Mouse (Mus musculus): ENCODE data around the gene Zfp414. TPM values are rescaled to one million over a fixed set of nuclear protein-coding genes. Genes with fewer than 3 reads are reported as not detected.

Zfp414 gene
- polyA plus RNA-seq (2015; fragmentation: Nextera tagmentation; extraction: Ambion mirVana) = 68.1 and 75.1 TPM in 2 replicates

DNA sequence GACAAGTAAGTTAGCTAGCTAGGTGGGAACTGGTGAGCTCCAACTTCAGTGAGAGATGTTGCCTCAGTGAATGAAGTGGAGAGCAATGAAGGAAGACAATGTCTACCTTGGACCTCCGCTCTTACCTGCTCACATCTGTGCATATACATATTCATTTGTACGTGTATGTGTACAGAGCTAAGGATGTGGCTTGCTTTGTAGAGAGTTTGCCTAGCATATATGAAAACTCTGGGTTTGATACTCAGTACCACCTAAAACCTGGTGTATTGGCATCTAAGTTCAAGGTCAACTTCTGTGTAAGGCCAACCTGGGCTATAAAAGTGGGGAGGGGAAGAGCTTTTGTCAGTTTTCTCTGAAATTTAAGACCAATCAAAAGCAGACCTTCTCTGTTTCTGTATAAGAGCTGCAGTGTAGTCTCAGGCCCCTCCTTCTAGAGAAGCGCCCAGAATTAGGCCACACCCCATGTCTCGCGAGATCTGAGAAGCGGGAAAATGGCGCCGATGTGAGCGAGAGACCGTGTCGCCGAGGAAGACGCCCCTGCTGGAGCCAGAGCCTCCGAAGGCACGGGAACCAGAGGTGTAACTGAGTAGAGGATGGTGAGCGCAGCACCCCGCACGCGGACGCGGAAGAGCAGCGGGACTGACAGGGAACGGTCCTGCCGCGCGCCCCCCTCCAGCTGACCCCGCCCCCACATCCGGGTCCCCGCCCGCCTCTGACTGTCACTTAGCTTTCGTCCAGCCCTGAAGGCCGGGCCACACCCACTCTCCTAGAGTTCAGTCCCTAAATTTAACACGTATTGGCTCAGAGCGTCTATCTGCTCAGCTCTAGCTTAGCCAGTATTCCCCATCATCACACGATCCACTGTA lies at the start of gene Zfp414:
Zfp414 (plus strand) TSS at position 470 of the 866 bp plus-strand sequence.
- Histone ChIP-seq H3K36me3 (ENCODE audit: control insufficient read depth, insufficient read depth, low read length) (peaks cover 3% of the 10 kb centered on the region), H3K4me2 (ENCODE audit: low read length) (peak within 1 kb of the TSS; percentile 89), H3K4me3 (ENCODE audit: low read depth, low read length) (peak within 1 kb of the TSS; percentile 73), H3K9ac (ENCODE audit: low read depth, low read length) (peak within 1 kb of the TSS; percentile 87), H3K4me1 (ENCODE audit: control insufficient read depth, insufficient read depth, low read length) (peaks cover 19% of the 10 kb centered on the region), H3K9me3 (replicated peaks; ENCODE audit: control insufficient read depth, low read length, poor library complexity, severe bottlenecking) (no peaks in the 10 kb centered on the region), H3K27ac (ENCODE audit: low read length) (peak within 1 kb of the TSS; percentile 98), H3K27me3 (ENCODE audit: control insufficient read depth, insufficient read depth, low read depth, low read length) (no peaks in the 10 kb centered on the region)
- peak; percentile 94 for ATAC-seq
- WGBS = 3% methylated on average over 35 of the region's 35 CpGs

- Histone ChIP-seq H3K36me3 (ENCODE audit: control insufficient read depth, insufficient read depth, low read length) (no peaks in the 10 kb centered on the region), H3K9me3 (replicated peaks; ENCODE audit: control insufficient read depth, low read length, poor library complexity, severe bottlenecking) (no peaks in the 10 kb centered on the region), H3K4me2 (ENCODE audit: low read length) (no peak overlapping the region), H3K9ac (ENCODE audit: low read depth, low read length) (no peak overlapping the region), H3K4me3 (ENCODE audit: low read depth, low read length) (no peak overlapping the region), H3K27ac (ENCODE audit: low read length) (no peak overlapping the region), H3K27me3 (ENCODE audit: control insufficient read depth, insufficient read depth, low read depth, low read length) (no peaks in the 10 kb centered on the region), H3K4me1 (ENCODE audit: control insufficient read depth, insufficient read depth, low read length) (no peaks in the 10 kb centered on the region)
- 83% methylated on average over 4 of the region's 4 CpGs for WGBS
- no peak for ATAC-seq
Observed at GRCm38 (mm10) chr17:33584061-33584460, 44.8 kb upstream of the Zfp414 start.

- H3K27ac ChIP-seq (ENCODE audit: low read length) = no peak overlapping the region
- 73% methylated on average over 17 of the region's 17 CpGs for WGBS
- H3K9me3 ChIP-seq (replicated peaks; ENCODE audit: control insufficient read depth, low read length, poor library complexity, severe bottlenecking) = no peaks in the 10 kb centered on the region
- H3K9ac ChIP-seq (ENCODE audit: low read depth, low read length) = no peak overlapping the region
- no peaks in the 10 kb centered on the region for H3K4me1 ChIP-seq (ENCODE audit: control insufficient read depth, insufficient read depth, low read length)
- H3K36me3 ChIP-seq (ENCODE audit: control insufficient read depth, insufficient read depth, low read length) = no peaks in the 10 kb centered on the region
- no peak for ATAC-seq
- H3K4me3 ChIP-seq (ENCODE audit: low read depth, low read length) = no peak overlapping the region
- no peak overlapping the region for H3K4me2 ChIP-seq (ENCODE audit: low read length)
- no peaks in the 10 kb centered on the region for H3K27me3 ChIP-seq (ENCODE audit: control insufficient read depth, insufficient read depth, low read depth, low read length)
Observed at GRCm38 (mm10) chr17:33586011-33586410, 42.9 kb upstream of the Zfp414 start.

DNA sequence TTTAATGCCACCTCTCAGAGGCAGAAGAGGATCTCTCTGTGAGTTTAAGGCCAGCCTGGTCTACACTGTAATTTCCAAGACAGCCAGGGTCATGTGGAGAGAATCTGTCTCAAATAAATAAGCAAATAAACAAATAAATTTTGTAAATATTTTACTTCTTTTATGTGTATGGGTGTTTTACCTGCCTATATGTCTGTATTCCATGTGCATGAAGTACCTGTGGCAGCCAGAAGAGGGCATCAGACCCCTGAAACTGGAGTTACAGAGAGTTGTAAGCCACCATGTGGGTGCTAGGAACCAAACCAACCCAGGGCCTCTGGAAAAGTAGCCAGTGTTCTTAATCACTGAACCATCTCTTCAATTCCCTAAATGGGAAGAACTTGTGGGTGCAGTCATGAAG lies 31.6 kb upstream of the Zfp414 start:
- ATAC-seq = no peak
- Histone ChIP-seq H3K9ac (ENCODE audit: low read depth, low read length) (no peak overlapping the region), H3K27me3 (ENCODE audit: control insufficient read depth, insufficient read depth, low read depth, low read length) (no peaks in the 10 kb centered on the region), H3K4me3 (ENCODE audit: low read depth, low read length) (no peak overlapping the region), H3K27ac (ENCODE audit: low read length) (no peak overlapping the region), H3K4me2 (ENCODE audit: low read length) (no peak overlapping the region), H3K9me3 (replicated peaks; ENCODE audit: control insufficient read depth, low read length, poor library complexity, severe bottlenecking) (no peaks in the 10 kb centered on the region; the same call in 1 of the 2 replicates), H3K4me1 (ENCODE audit: control insufficient read depth, insufficient read depth, low read length) (no peaks in the 10 kb centered on the region), H3K36me3 (ENCODE audit: control insufficient read depth, insufficient read depth, low read length) (no peaks in the 10 kb centered on the region)

GRCm38 (mm10) chr17:33598506-33598905 lies 30.4 kb upstream of the Zfp414 start:
- no peak overlapping the region for H3K9ac ChIP-seq (ENCODE audit: low read depth, low read length)
- no peaks in the 10 kb centered on the region for H3K4me1 ChIP-seq (ENCODE audit: control insufficient read depth, insufficient read depth, low read length)
- H3K4me3 ChIP-seq (ENCODE audit: low read depth, low read length) = no peak overlapping the region
- no peak overlapping the region for H3K27ac ChIP-seq (ENCODE audit: low read length)
- H3K36me3 ChIP-seq (ENCODE audit: control insufficient read depth, insufficient read depth, low read length) = no peaks in the 10 kb centered on the region
- H3K9me3 ChIP-seq (replicated peaks; ENCODE audit: control insufficient read depth, low read length, poor library complexity, severe bottlenecking) = no peaks in the 10 kb centered on the region; the same call in 1 of the 2 replicates
- no peak overlapping the region for H3K4me2 ChIP-seq (ENCODE audit: low read length)
- ATAC-seq = no peak
- no peaks in the 10 kb centered on the region for H3K27me3 ChIP-seq (ENCODE audit: control insufficient read depth, insufficient read depth, low read depth, low read length)
- 92% methylated on average over 5 of the region's 5 CpGs for WGBS

DNA sequence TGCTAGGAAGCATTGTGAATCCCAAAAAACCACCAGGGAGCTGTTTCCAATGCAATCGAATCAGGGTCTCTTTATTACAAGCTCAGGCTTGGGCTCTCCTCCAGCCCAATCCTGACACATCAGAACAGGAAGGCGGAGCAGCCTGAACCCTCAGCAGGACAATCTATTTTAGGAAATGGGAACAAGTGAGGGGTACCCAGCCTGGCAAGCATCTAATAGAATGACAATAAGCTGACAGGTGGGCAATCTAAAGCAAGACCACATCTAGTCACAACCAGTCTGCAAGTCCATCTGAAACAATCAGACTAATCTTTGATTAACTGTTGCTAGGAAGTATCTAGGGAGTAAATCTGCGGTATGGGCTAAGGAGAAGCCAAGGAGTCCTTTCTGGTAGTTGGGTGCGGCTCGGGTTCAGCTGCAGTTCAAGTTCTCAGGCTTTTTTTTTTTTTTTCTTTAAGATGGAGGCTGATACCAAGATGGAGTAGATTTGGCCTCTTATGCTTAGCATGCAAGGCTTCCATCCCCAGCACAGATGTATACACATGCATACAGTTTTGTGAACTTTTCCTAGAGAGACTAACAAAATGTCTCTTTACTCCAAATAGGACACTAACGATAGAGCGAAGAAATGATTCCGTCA lies 28.9 kb upstream of the Zfp414 start:
- H3K27ac ChIP-seq (ENCODE audit: low read length) = no peak overlapping the region
- WGBS = 90% methylated on average over 8 of the region's 8 CpGs

DNA sequence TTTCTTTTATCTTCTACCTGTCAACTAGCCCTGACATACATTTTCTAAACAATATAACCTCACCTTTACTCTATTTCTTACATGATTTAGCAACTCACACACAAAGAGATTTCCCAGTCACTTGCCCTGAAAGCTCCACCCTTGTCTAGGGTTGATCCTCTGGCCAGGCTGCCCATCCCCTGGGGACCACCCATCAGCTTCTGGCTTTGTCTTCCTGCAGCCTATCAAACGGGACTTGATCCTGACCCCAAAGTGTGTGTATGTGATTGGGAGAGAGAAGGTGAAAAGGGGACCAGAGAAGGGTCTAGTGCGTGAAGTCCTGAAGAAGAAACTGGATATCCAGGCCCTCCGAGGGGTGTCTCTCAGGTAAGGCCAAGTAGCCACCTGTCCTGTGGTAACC lies 28.1 kb upstream of the Zfp414 start:
- Histone ChIP-seq H3K9me3 (replicated peaks; ENCODE audit: control insufficient read depth, low read length, poor library complexity, severe bottlenecking) (no peaks in the 10 kb centered on the region; the same call in 1 of the 2 replicates), H3K4me1 (ENCODE audit: control insufficient read depth, insufficient read depth, low read length) (no peaks in the 10 kb centered on the region), H3K27ac (ENCODE audit: low read length) (no peak overlapping the region), H3K4me3 (ENCODE audit: low read depth, low read length) (no peak overlapping the region), H3K9ac (ENCODE audit: low read depth, low read length) (no peak overlapping the region), H3K36me3 (ENCODE audit: control insufficient read depth, insufficient read depth, low read length) (no peaks in the 10 kb centered on the region), H3K4me2 (ENCODE audit: low read length) (no peak overlapping the region), H3K27me3 (ENCODE audit: control insufficient read depth, insufficient read depth, low read depth, low read length) (no peaks in the 10 kb centered on the region)
- no peak for ATAC-seq
- 72% methylated on average over 3 of the region's 3 CpGs for WGBS

More for the DNA sequence above, 28.9 kb upstream of the Zfp414 start:
- no peaks in the 10 kb centered on the region; the same call in 1 of the 2 replicates for H3K9me3 ChIP-seq (replicated peaks; ENCODE audit: control insufficient read depth, low read length, poor library complexity, severe bottlenecking)
- no peak for ATAC-seq
- H3K4me1 ChIP-seq (ENCODE audit: control insufficient read depth, insufficient read depth, low read length) = no peaks in the 10 kb centered on the region
- no peaks in the 10 kb centered on the region for H3K27me3 ChIP-seq (ENCODE audit: control insufficient read depth, insufficient read depth, low read depth, low read length)
- H3K9ac ChIP-seq (ENCODE audit: low read depth, low read length) = no peak overlapping the region
- H3K4me2 ChIP-seq (ENCODE audit: low read length) = no peak overlapping the region
- H3K36me3 ChIP-seq (ENCODE audit: control insufficient read depth, insufficient read depth, low read length) = no peaks in the 10 kb centered on the region
- H3K4me3 ChIP-seq (ENCODE audit: low read depth, low read length) = no peak overlapping the region

- Histone ChIP-seq H3K36me3 (ENCODE audit: control insufficient read depth, insufficient read depth, low read length) (no peaks in the 10 kb centered on the region), H3K4me3 (ENCODE audit: low read depth, low read length) (no peak overlapping the region), H3K9me3 (replicated peaks; ENCODE audit: control insufficient read depth, low read length, poor library complexity, severe bottlenecking) (no peaks in the 10 kb centered on the region; the same call in 1 of the 2 replicates), H3K9ac (ENCODE audit: low read depth, low read length) (no peak overlapping the region), H3K27ac (ENCODE audit: low read length) (no peak overlapping the region), H3K27me3 (ENCODE audit: control insufficient read depth, insufficient read depth, low read depth, low read length) (no peaks in the 10 kb centered on the region), H3K4me2 (ENCODE audit: low read length) (no peak overlapping the region), H3K4me1 (ENCODE audit: control insufficient read depth, insufficient read depth, low read length) (no peaks in the 10 kb centered on the region)
- ATAC-seq = no peak
- WGBS = 85% methylated on average over 12 of the region's 12 CpGs
Observed at GRCm38 (mm10) chr17:33601947-33602346, 26.9 kb upstream of the Zfp414 start.

DNA sequence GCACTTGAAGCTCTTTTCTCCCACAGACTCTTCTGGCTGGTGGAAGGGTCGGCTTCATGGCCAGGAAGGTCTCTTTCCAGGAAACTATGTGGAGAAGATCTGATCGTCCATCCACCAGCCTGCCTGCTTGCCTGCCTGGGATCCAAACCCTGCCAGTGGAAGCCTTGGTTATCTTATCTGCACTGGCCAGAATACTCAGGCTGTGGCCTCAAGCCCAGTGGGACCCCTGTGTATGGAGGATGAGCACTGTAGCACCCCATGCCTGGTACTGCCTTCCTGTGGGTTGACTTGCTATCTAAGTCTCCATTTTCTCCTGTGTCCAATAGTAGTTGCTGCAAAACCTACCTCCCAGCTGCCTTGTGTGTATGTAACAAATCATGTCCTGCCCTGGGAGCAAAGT lies 21.6 kb upstream of the Zfp414 start:
- Histone ChIP-seq H3K4me3 (ENCODE audit: low read depth, low read length) (no peak overlapping the region), H3K4me1 (ENCODE audit: control insufficient read depth, insufficient read depth, low read length) (no peaks in the 10 kb centered on the region), H3K9me3 (replicated peaks; ENCODE audit: control insufficient read depth, low read length, poor library complexity, severe bottlenecking) (no peaks in the 10 kb centered on the region), H3K9ac (ENCODE audit: low read depth, low read length) (no peak overlapping the region), H3K27me3 (ENCODE audit: control insufficient read depth, insufficient read depth, low read depth, low read length) (no peaks in the 10 kb centered on the region), H3K27ac (ENCODE audit: low read length) (no peak overlapping the region), H3K4me2 (ENCODE audit: low read length) (no peak overlapping the region), H3K36me3 (ENCODE audit: control insufficient read depth, insufficient read depth, low read length) (no peaks in the 10 kb centered on the region)
- WGBS = 92% methylated on average over 2 of the region's 2 CpGs
- ATAC-seq = no peak

Data from midbrain, embryonic 16.5 days (tissue).